Mouse (Mus musculus) stomach, postnatal 0 days (tissue): ENCODE results near the gene Samhd1.

ENCODE experiments used
- CTCF ChIP-seq: IDR thresholded peaks from 2 replicates; pipeline ENCODE4 v1.5.1; 2016; ENCODE audit warnings: antibody characterized with exemption, low read depth, mild to moderate bottlenecking, moderate library complexity
- EP300 ChIP-seq: optimal IDR thresholded peaks from 2 replicates; pipeline ENCODE3; 2016; ENCODE audit warnings: antibody characterized with exemption

DNA sequence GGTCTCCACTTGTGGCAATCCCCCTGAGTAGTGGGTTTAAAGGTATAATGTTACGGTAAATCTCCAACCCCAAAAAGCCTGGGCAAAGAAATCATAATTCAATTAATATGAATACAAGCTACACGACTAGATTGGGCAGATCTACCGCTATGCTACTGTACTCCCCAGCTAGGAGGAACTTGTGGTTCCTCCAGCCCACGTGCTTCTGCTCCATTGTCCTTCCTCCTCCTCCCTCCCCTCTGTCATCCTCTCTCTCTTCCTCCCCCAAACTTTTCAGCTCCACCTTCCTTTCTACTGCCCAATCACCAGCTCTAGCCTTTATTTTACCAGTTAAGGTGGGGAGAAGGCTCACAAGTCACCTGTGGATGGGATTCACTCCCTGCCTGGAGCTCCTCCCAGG lies 26.8 kb downstream of the Samhd1 start:
- TF ChIP-seq CTCF (no peak), EP300 (no peak)
